Mouse (Mus musculus) liver, postnatal 0 days (tissue): ENCODE measurements at regions not wholly inside any gene's neighbourhood (a gene's known extent, or its start where the extent isn't known, plus 50 kb on each side); places are given as distances from the start of the nearest gene placed in this dataset.

ENCODE experiments used
- ATAC-seq: fragments of 200-750 bp; cut with Nextera tagmentation; 2 replicates; pipeline ENCODE4 v1.8.0; 2017; ENCODE audit warnings: mild to moderate bottlenecking, moderate library complexity
- DNase-seq: peaks from one replicate; pipeline ENCODE4 v3.0.0-alpha.2; 2016
- H3K27ac ChIP-seq: fragments of 300-500 bp; sonication (generic); 2 replicates; pipeline ENCODE4 v1.5.1; 2014; ENCODE audit warnings: antibody characterized with exemption, moderate library complexity, mild to moderate bottlenecking, low read depth
- H3K27me3 ChIP-seq: fragments of 300-500 bp; sonication (generic); 2 replicates; pipeline ENCODE4 v1.6.1; 2014; ENCODE audit warnings: low read length, control low read depth, mixed read lengths; ENCODE audit not compliant: insufficient read depth
- H3K36me3 ChIP-seq: fragments of 300-500 bp; sonication (generic); replicated peaks from 2 replicates; pipeline ENCODE4 v1.6.1; 2014; ENCODE audit warnings: mild to moderate bottlenecking, control low read depth, low read length, moderate library complexity, mixed read lengths; ENCODE audit not compliant: insufficient read depth
- H3K4me1 ChIP-seq: fragments of 300-500 bp; sonication (generic); 2 replicates; pipeline ENCODE4 v1.6.1; 2014; ENCODE audit warnings: antibody characterized with exemption, mild to moderate bottlenecking, control low read depth; ENCODE audit not compliant: insufficient read depth
- H3K4me2 ChIP-seq: fragments of 300-500 bp; sonication (generic); 2 replicates; pipeline ENCODE4 v1.6.1; 2014; ENCODE audit warnings: low read depth, mild to moderate bottlenecking, low read length, moderate library complexity, mixed read lengths
- H3K4me3 ChIP-seq: fragments of 300-500 bp; sonication (generic); 2 replicates; pipeline ENCODE4 v1.5.1; 2014; ENCODE audit warnings: low read depth, low read length
- H3K9ac ChIP-seq: fragments of 300-500 bp; sonication (generic); replicated peaks from 2 replicates; pipeline ENCODE4 v1.6.1; 2014; ENCODE audit warnings: mild to moderate bottlenecking, moderate library complexity
- H3K9me3 ChIP-seq: fragments of 300-500 bp; sonication (generic); 2 replicates; pipeline ENCODE4 v1.6.1; 2016; ENCODE audit warnings: mild to moderate bottlenecking, control low read depth, low read length, mixed read lengths
- CTCF ChIP-seq: sonication (generic); IDR thresholded peaks from 2 replicates; pipeline ENCODE4 v1.5.1; 2016; ENCODE audit warnings: antibody characterized with exemption, low read depth
- EP300 ChIP-seq: IDR thresholded peaks from 2 replicates; pipeline ENCODE4 v1.6.1; 2016; ENCODE audit warnings: antibody characterized with exemption, low read depth, mild to moderate bottlenecking
- WGBS: fragments of 180-500 bp; shearing (Covaris S2); extraction: QIAGEN DNeasy Blood & Tissue Kit; methylation state at CpG from one replicate; pipeline ENCODE4 v1.1.7; 2014; ENCODE audit not compliant: insufficient replicate concordance; 5-methylcytosine and 5-hydroxymethylcytosine counted together

DNA sequence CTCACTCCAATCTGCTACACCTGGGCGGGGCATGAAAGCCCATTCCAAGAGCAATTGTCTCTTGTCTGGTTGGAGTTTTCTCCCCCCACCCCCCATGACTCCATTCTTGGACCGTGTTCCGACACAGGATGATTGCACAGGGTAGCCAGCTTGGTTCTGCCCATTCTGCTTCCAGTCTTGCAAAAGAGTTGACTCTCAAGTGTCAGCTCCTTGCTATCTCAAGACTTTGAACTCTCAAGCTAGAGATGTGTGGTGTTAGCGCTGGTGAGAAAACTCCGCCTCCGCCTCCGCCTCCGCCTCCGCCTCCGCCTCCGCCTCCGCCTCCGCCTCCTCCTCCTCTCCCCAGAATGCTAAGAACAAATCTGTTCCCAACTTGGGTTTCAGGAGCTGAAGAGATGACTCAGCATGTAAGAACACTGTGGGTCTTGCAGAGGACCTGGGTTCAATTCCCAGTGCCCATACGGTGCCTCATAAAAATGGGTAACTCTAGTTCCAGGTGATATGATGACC is 135.1 kb downstream of the Bcat1 start:
- no peak for TF ChIP-seq CTCF
- TF ChIP-seq EP300, result no peak
- ATAC-seq (no peak), DNase-seq (no peak)
- 85% methylated on average over 14 of the region's 14 CpGs for WGBS
- Histone ChIP-seq H3K9ac (no peak overlapping the region), H3K4me3 (no peak overlapping the region), H3K9me3 (no peaks in the 10 kb centered on the region), H3K4me2 (no peak overlapping the region), H3K36me3 (no peaks in the 10 kb centered on the region), H3K27ac (no peak overlapping the region), H3K4me1 (peaks cover 3% of the 10 kb centered on the region), H3K27me3 (no peaks in the 10 kb centered on the region)

DNA sequence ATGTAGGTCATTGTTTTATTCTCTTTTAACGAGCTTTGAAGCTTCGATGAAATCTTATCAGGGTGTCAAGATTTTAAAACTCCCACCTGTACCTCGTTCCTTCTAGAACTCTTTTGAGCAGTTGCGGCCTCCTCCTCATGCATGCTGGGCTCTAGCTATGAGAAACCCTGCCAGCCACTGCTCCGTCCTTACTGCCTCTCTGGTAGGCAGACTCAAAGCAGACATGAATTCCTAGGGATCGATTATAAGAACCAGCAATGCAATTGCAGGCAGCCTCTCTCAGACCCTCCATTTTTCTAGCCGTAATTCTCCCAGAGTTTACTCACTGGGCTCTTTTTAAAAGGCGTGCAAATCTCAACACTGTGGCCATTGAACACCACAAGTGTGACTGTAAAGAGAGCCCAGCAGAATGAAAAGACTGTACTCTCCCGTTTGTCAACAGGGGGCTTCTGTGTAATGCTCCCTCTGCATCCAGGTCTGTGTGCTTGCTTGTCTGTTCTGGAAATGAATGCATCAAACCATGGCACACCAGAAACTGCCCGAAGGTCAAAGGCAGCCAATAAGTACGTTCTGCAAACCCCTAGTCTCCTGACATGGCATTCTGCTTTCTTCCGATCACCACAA is 137.3 kb downstream of the Bcat1 start:
- Histone ChIP-seq H3K4me3 (no peak overlapping the region), H3K27me3 (no peaks in the 10 kb centered on the region), H3K4me2 (no peak overlapping the region), H3K9ac (no peak overlapping the region), H3K36me3 (no peaks in the 10 kb centered on the region), H3K9me3 (no peaks in the 10 kb centered on the region), H3K27ac (no peak overlapping the region), H3K4me1 (no peaks in the 10 kb centered on the region)
- WGBS, result 78% methylated on average over 12 of the region's 12 CpGs
- TF ChIP-seq EP300, result no peak
- no peak for TF ChIP-seq CTCF
- DNase-seq (no peak), ATAC-seq (no peak)

DNA sequence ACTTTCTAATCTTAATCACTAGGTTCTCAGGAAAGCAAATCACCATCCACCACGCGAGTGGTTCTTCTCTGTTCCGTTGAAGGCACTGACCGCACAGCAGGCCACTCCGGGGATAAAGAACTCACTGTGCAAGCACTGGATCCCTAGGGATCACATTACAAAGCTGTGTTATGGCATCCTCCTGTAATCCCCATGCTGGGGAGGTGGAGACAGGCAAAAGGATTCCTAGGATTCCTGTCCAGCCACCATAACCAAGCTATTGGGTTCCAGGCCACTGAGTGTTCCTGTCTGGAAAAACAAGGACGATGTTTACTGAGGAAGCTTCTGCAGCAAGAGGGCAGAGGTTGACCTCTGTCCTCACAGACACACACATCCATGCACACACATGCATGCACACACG is 138.8 kb downstream of the Bcat1 start:
- no peaks in the 10 kb centered on the region for H3K4me1 ChIP-seq
- 87% methylated on average over 7 of the region's 7 CpGs for WGBS
- H3K27me3 ChIP-seq, result no peaks in the 10 kb centered on the region
- TF ChIP-seq CTCF (no peak), EP300 (no peak)
- H3K27ac ChIP-seq, result no peak overlapping the region
- DNase-seq (no peak), ATAC-seq (no peak)
- H3K4me3 ChIP-seq, result no peak overlapping the region
- 0 out of 2 replicates have a peak, but pooled peaks cover 3% of the 10 kb centered on the region for H3K9me3 ChIP-seq
- no peaks in the 10 kb centered on the region for H3K36me3 ChIP-seq
- no peak overlapping the region for H3K9ac ChIP-seq
- H3K4me2 ChIP-seq, result no peak overlapping the region

DNA sequence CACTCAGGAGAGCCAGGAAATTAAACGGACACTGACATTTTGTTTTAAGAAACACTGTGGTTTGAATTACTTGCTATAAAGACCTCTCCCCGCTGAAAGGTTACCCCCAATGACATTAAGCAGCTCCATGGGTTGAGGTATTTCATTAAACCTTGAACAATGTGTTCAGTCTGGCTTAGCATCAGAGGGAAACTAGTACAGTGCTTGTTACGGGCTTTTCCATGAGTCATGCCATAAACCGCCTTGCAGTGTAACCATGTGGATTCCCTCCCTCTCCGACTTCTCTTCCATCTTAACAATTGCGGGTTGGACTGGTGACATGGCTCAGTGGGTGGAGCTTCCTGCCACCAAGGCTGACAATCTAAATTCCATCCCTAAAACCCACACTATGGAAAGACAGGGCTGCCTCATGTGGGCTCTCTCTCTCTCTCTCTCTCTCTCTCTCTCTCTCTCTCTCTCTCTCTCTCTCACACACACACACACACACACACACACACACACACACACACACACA is 142.2 kb downstream of the Bcat1 start:
- Histone ChIP-seq H3K27ac (no peak overlapping the region), H3K4me3 (no peak overlapping the region), H3K9me3 (0 out of 2 replicates have a peak, but pooled peaks cover 3% of the 10 kb centered on the region), H3K4me2 (no peak overlapping the region), H3K36me3 (no peaks in the 10 kb centered on the region), H3K4me1 (peaks cover 6% of the 10 kb centered on the region), H3K9ac (no peak overlapping the region), H3K27me3 (no peaks in the 10 kb centered on the region)
- DNase-seq, result no peak
- 75% methylated on average over 6 of the region's 6 CpGs for WGBS
- ATAC-seq, result no peak
- no peak for TF ChIP-seq CTCF
- no peak for TF ChIP-seq EP300

DNA sequence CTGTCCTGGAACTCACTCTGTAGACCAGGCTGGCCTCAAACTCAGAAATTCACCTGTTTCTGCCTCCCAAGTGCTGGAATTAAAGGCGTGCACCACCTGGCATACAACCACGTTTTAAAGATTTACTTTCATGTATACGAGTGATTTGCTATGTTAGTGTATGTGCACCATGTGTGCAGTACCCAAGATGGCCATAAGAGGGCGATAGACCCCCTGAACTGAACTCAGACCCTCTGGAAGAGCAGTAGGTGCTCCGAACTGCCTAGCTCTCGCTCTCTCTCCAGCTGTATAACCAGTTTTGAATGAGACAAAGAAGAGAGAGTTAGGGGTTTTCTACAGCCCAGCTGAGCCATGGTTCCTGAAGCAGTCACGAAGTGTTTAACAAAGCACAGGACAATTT is 143.6 kb downstream of the Bcat1 start:
- ATAC-seq (no peak), DNase-seq (no peak)
- no peak overlapping the region for H3K4me3 ChIP-seq
- peaks cover 9% of the 10 kb centered on the region for H3K4me1 ChIP-seq
- TF ChIP-seq EP300, result no peak
- TF ChIP-seq CTCF, result peak; percentile 47
- H3K36me3 ChIP-seq, result no peaks in the 10 kb centered on the region
- H3K27me3 ChIP-seq, result no peaks in the 10 kb centered on the region
- H3K9ac ChIP-seq, result no peak overlapping the region
- no peak overlapping the region for H3K4me2 ChIP-seq
- H3K9me3 ChIP-seq, result 0 out of 2 replicates have a peak, but pooled peaks cover 3% of the 10 kb centered on the region
- H3K27ac ChIP-seq, result no peak overlapping the region
- 77% methylated on average over 7 of the region's 7 CpGs for WGBS

DNA sequence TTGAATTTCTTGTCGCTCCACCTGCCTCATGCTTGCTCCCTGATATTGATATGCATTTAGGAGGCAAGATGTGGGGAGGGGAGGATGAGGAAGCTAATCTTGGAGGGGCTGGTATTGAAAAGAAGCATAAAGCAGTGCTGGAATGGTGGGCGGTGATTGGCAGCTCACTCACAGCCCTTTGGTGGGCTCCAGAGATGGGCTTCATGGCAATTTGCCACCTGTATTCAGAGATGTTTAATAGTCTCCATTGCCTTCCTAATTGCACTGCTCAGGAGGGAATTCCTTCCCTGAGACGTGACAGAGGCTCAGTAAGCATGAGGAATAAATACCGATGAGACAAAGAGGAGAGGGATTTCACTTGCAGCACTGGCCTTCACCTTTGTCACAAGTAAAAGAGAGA is 146.0 kb downstream of the Bcat1 start:
- Histone ChIP-seq H3K9me3 (0 out of 2 replicates have a peak, but pooled peaks cover 3% of the 10 kb centered on the region), H3K4me2 (no peak overlapping the region), H3K27ac (peak overlapping the region; percentile 16; the same call in 1 of the 2 replicates), H3K9ac (no peak overlapping the region), H3K4me1 (peaks cover 9% of the 10 kb centered on the region), H3K4me3 (no peak overlapping the region), H3K27me3 (no peaks in the 10 kb centered on the region), H3K36me3 (no peaks in the 10 kb centered on the region)
- no peak for ATAC-seq
- DNase-seq, result no peak
- WGBS, result 77% methylated on average over 4 of the region's 4 CpGs
- TF ChIP-seq CTCF, result no peak
- no peak for TF ChIP-seq EP300
